Mouse (Mus musculus) erythroblast, embryonic 14.5 days (primary cell): ENCODE measurements around the gene Erich2.

Source experiments
- GATA1 ChIP-seq: IDR thresholded peaks from 2 replicates; pipeline ENCODE4 v1.6.1; 2012; ENCODE audit warnings: low read length, inconsistent platforms, mixed read lengths
- TAL1 ChIP-seq: IDR thresholded peaks from 3 replicates; pipeline ENCODE4 v1.6.1; 2012; ENCODE audit warnings: low read length, inconsistent platforms, mixed read lengths

- no peak for TF ChIP-seq TAL1
- TF ChIP-seq GATA1, result no peak
Observed at GRCm38 (mm10) chr2:70572251-70572650, 63.6 kb downstream of the Erich2 start.
